Mouse (Mus musculus) ovary, postnatal 14 days (tissue): ENCODE measurements around the gene Atxn1.

ENCODE experiments used
- DNase-seq: peaks from one replicate; pipeline ENCODE4 v3.0.0; 2022; ENCODE audit warnings: low spot score

Gene Atxn1

GRCm38 (mm10) chr13:45773381-45774168, 191.2 kb downstream of the Atxn1 start:
- DNase-seq: no peak

GRCm38 (mm10) chr13:45769757-45770156, 195.1 kb downstream of the Atxn1 start:
- no peak for DNase-seq

GRCm38 (mm10) chr13:45768250-45768649, 196.6 kb downstream of the Atxn1 start:
- DNase-seq: no peak

GRCm38 (mm10) chr13:45764354-45764753, 200.5 kb downstream of the Atxn1 start:
- no peak for DNase-seq

- DNase-seq: no peak
Observed at GRCm38 (mm10) chr13:45762278-45762677, 202.5 kb downstream of the Atxn1 start.

- DNase-seq: no peak
Observed at GRCm38 (mm10) chr13:45754483-45754882, 210.3 kb downstream of the Atxn1 start.

- DNase-seq: no peak
Observed at GRCm38 (mm10) chr13:45752498-45752897, 212.3 kb downstream of the Atxn1 start.

GRCm38 (mm10) chr13:45751231-45751630, 213.6 kb downstream of the Atxn1 start:
- DNase-seq: no peak

GRCm38 (mm10) chr13:45750627-45751026, 214.2 kb downstream of the Atxn1 start:
- DNase-seq: no peak

- no peak for DNase-seq
Observed at GRCm38 (mm10) chr13:45749937-45750336, 214.9 kb downstream of the Atxn1 start.

- no peak for DNase-seq
Observed at GRCm38 (mm10) chr13:45749222-45749621, 215.6 kb downstream of the Atxn1 start.

GRCm38 (mm10) chr13:45748691-45749090, 216.1 kb downstream of the Atxn1 start:
- DNase-seq: no peak

- DNase-seq: no peak
Observed at GRCm38 (mm10) chr13:45745851-45746773, 218.7 kb downstream of the Atxn1 start.

GRCm38 (mm10) chr13:45744803-45745432, 219.9 kb downstream of the Atxn1 start:
- no peak for DNase-seq

GRCm38 (mm10) chr13:45743848-45744247, 221.0 kb downstream of the Atxn1 start:
- DNase-seq: no peak

GRCm38 (mm10) chr13:45740369-45740768, 224.4 kb downstream of the Atxn1 start:
- DNase-seq: no peak

- DNase-seq: no peak
Observed at GRCm38 (mm10) chr13:45736241-45736640, 228.6 kb downstream of the Atxn1 start.

GRCm38 (mm10) chr13:45735802-45736201, 229.0 kb downstream of the Atxn1 start:
- DNase-seq: no peak

GRCm38 (mm10) chr13:45734531-45734930, 230.3 kb downstream of the Atxn1 start:
- DNase-seq: no peak

- DNase-seq: no peak
Observed at GRCm38 (mm10) chr13:45732590-45732989, 232.2 kb downstream of the Atxn1 start.

GRCm38 (mm10) chr13:45726917-45727316, 237.9 kb downstream of the Atxn1 start:
- no peak for DNase-seq

- DNase-seq: no peak
Observed at GRCm38 (mm10) chr13:45726181-45726580, 238.6 kb downstream of the Atxn1 start.
